Mouse (Mus musculus): ENCODE results near the gene Grb14.

Gene Grb14

DNA sequence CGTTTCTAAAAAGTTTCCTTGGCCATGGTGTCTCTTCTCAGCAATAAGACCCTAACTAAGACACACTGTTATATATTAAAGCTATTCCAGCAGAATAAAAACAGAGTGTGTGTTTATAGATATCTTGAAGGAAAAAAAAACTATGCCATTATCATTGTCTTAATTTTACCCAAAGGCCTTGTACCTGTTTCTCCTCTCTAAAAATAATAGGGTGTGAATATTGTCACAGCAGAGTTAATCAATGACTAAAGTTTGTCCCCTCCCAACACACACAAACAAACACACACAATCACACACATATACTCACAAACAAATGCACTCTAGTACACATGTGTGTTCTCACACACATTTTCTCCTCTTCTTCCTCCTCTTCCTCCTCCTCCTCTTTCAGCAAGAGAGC, at the start of gene Grb14:
TSS of gene Grb14 (minus strand) at position 101 of the 400 bp plus-strand sequence.
- no peak for DNase-seq (ENCODE audit: low spot score)

DNA sequence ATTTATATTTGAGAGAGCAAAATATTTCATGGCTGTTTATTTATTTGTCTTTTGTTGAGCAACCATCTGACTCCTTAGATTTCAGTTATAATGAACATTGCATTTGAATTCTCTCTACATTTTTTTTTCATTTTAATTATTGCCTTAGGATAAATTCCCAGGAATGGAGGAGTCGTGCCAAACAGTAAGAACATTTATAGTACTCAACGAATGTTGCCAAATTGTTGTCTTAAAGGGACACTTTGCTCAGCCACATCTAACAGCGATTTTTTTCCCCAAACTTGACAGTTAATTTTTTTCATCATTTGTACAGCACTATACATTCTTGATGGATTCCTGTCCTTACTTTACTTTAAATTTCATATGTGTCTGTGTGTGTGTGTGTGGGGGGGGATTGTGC, 47.4 kb upstream of the Grb14 start:
- no peak for DNase-seq (ENCODE audit: low spot score)

DNA sequence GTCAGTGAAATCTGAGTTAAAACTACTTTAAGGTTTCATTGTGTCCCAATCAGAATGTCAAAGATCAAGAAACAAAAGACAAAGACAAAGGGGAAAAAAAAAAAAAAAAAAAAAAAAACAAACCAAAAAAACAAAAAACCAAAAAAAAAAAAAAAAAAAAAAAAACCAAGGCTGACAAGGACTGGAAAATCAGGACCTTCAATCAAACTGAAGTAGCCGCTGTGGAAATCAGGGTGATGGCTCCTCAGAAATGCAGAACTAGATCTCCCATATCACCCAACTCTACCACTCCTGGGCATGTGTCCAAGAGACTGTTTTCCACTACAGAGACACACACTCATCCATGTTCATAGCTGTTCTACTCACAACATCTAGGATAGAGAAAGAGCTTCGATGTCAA, 29.0 kb upstream of the Grb14 start:
- DNase-seq (ENCODE audit: low spot score), result no peak

DNA sequence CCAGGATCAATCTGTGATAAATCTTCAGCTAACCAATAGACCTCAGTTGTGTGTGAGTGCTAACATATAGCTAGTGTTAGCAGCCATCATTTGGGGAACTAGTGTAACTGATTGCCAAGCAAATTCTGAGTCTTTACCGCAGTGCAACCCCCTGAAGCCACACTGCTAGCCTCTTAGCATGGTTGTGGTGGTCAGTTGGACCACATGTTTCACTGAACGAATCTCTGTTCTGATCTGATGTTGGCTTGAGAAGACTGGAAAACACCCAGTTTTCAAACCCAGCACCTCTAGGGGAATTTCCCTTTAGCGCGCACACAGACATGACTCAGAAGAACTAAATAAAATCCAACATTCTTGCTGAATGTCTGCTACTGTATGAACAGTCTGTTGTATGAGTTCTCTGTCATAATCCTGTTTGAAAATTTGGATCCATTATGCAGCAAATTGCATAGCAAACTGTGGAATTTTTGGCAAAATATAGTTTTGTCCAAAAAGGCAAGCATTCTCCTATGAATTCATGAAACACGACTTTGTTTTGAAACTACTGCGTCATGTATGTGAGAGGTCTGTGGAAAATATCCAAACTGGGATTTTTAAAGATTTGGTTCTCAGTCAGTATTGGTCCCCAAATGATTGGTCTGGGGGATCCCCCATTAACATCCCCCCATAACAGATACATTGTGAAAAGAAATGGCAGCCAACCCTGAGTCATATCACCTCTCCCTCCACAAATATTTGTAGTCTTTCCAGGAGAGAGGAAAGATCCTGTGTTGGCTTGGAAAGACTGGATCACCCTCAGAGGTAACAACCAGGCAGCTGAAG, 27.6 kb upstream of the Grb14 start:
- DNase-seq (ENCODE audit: low spot score), result no peak

DNA sequence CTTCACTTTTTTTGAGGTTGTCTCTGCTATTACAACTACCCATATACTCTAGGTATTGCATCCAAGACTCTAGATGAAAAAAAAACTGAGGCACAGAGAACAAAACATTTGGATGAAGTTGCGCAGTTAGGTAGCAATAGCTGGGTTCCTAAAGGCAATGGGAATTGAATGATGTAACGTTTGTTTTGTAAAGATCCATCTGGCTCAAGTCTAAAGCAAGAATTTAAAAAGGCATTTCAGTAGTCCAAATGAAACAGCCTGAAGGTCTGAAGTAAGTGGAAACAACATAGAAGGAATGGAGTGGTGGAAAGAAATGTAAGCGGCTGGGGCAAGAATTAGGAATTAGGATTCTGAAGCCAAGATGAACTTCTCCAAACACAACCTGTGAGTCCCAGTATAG, 26.0 kb upstream of the Grb14 start:
- DNase-seq (ENCODE audit: low spot score), result no peak

DNA sequence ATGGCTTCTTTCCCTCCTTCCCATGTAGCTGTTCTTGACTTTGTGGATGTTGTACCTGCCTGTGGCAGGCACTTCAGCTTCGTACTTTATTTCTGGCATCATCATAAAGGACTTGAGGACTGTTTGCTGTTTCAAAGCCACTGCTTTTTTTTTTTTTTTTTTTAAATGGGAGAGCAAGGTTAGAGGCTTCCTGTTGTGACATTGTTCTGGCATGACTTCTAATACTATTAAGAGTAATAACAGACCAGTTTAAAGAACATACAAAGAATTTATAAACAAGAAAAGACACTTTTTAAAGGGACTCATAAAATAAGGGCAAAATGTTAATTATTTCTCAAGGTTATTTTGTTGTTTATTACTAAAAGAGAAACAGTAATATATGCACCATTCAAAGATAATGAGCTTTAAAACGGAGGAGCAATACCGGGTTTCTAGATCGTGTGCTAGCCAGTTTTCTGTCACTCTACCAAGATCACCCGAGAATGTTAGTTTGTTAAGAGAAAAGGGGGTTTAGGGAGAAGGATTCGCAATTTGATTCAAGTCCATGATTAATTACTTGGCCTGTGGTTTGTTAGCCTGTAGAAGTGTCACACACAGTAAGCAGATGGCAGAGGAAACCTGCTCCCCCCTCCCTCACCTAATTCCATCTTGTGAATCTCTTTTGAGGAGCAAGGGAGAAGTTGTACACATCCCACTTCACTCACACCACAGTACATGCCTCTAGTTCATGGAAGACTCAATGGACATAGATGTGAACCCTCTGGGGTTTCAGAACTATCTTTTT, 23.6 kb upstream of the Grb14 start:
- DNase-seq (ENCODE audit: low spot score), result no peak

DNA sequence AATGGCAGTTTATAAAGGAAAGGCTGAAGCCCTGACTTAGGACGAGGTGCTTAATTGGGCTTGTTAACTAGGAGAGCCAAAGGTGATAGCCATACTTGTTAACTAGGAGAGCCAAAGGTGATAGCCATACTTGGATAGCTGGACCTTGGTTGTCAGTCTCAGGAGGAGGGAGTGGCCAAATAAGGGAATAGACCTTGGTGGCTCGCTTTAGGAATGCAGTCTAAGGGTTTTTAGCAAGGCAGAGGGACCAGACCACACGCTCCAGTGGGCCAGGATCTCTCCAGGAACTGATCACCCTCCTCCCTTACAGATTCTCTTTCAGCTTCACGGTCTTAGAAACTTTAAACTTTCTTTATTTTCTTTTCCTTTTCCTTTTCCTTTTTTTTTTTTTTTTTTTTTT, 13.4 kb upstream of the Grb14 start:
- DNase-seq (ENCODE audit: low spot score), result no peak

DNA sequence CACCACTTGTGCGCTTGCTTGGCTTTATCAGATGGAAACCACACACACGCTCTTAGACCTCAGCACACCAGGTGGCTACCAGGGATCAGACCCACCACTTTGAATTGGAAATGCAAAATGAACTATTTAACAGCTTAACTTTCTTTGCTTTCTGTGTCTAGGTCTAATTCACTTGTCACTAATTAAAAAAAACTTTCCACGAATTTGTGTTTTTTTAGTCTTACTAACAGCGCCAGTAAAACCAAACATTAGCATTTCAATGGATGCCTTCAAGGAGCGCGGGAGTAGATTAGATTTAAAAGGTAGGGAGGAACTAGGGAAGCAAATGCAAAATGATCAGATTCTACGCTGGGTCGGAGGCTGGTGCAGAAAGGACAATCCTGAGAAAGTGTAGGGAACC, 12.8 kb upstream of the Grb14 start:
- DNase-seq (ENCODE audit: low spot score), result no peak

DNA sequence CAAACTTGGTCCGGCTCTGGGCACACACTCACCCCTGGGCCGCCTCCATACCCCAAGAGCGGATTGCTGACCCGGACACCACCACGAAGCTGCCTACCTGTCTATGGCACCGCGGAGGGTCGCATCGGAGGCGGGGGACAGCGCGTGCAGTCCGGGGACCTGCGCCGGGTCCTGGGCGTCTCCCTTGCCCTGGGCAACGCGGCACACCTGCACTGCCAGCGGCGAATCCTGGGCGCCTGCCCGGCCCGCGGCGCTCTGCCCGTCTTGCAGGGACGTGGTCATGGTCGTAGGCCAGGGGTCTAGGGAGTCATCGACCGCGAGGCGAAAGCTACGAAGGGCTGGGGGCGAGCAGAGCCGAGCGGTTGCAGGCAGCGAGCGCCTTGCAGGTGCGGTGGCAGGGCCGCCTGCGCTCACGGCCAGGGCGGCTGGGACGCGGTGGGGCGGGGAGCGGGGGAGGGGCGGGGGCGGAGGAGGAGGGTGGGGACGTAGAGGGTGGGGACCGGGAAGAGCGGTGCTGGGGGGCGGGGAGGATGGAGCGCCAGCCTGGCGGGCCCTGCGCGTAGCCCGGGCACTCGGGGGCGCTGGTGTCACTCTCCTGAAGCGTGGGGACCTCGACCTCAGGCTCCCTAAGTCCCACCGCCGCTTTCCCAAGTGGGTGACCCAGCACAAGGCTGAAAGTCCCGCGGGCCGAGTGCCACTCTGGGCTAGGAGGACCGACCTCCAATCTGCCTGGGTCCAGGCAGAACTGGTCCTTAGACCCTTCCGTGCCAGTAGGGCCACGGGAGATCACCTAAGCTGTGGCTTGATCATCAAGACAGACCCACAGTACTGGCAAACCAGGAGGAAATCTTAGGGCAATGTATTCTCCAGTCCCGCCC, 2.2 kb downstream of the Grb14 start:
- peak; percentile 77 for DNase-seq (ENCODE audit: low spot score)

DNA sequence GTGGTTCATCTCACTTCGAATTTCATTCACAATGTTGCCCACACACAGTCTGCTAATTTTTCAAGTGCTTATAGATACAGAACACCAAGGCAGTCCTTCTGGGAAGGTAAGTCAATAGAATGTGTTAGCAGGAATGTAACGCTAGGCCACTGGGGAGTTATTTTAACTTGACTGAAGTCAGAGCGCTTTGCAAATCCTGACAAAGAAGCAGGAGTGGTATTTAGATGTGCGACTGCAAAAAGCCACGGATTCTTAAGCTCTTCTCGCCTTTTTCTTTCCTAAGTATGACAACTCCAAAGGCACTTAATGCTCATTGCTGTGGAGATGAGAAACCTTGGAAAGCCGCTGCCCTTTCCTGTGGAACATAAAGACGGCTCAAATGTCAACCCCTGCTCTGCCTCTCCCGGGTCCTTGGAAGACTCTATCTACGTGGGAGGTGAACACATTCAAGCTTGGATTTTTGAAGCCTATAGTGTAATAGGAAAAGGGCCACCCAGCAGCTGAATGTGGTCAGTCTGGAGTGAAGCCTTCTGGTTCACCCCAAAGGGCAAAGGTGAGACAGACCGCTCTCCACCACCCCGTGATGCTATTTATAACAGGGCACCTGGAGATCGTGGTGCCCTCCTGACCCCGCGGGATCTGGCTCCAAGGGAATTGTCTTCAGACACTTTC, 3.0 kb downstream of the Grb14 start:
- peak; percentile 22 for DNase-seq (ENCODE audit: low spot score)

DNA sequence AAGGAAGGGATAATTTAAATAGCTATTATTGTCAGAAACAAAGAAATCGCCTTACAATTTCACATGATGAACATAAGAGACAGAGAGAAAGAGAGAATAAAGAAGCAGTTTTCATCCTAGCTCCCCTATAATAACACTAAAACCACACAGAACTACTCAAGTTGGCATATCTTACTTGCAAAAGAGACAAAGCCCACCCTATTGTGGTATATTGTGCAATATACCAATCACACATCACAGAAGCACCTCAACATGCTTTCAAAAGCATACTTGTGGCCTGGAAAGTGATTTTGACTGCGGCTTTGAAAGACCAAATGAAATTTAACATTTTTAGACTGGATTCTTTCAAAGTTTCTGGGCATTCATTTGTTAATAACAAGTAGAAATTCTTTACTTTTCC, 7.4 kb downstream of the Grb14 start:
- DNase-seq (ENCODE audit: low spot score), result no peak

DNA sequence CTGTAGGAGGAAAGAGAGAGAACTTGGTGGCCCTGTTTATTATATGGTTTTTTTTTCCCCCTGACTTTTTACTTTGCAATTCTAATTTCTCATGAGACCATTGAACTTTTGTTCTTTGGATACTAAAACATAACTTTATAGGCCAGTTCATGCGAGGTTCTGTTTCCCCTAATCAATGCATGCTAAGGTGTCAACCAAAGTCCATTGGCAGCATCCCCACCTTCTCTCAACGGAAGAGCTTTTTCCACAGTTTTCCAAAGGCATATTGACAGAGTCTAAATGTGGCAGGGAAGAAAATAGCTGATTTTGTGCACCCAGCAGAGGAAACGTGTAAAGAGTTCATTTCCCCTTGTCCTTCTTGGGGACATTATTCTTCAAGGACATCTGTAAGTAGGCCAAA, 10.2 kb downstream of the Grb14 start:
- DNase-seq (ENCODE audit: low spot score), result no peak

DNA sequence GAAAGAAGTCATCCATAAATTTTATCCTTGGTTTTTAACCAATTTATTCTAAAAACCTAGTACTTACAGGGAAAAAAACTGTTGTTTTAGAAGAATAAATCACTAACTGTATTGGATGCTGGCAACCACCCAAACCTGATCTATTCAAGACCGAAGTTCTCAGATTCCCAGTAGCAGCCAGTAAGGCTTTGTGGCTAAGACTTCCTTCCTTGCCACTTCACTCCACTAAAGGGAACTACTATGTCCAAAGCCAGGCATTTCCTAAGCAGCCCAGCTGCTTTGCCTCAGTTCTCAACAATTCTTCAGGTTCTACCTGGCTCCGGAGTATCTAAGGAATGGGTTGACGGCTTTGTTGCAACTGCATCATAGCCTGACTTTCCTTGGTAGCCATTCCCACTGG, 14.7 kb downstream of the Grb14 start:
- DNase-seq (ENCODE audit: low spot score), result no peak

DNA sequence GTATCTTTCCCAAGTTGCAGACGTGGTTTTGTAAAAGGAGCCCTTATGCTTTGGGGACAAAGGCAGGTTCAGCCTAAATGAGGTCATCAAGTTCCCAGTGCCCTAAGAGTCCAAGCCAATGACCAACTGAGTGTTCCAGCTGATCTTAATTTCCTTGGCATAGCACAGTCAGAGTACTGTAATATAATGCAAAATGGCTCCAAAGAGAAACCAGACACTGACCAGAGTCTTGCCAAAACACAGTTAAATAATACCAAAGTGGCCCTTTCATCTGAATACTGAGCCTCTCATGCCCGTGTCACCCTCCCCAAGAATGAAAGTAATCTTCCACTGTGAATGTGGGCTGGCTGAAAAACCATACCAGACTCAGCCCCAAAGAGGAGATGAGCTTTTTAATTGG, 17.4 kb downstream of the Grb14 start:
- DNase-seq (ENCODE audit: low spot score), result peak; percentile 53

DNA sequence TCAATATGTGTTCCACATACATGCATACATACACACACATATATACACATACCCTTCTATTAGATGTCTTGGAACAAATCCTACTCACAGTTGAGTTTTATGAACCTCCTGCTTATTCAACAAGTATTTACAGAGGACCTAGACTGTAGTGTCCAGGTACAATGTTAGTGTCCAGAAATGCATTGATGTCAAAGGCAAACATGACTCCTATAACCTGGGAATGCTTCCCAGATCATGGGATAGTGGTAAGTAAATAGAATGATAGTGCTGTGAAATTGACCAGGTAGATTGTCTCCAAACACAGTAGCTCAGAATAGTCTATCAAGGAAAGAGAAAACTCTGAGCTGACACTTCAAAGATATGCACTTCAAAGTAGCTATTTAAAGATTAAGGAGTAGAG, 19.7 kb downstream of the Grb14 start:
- DNase-seq (ENCODE audit: low spot score), result no peak

DNA sequence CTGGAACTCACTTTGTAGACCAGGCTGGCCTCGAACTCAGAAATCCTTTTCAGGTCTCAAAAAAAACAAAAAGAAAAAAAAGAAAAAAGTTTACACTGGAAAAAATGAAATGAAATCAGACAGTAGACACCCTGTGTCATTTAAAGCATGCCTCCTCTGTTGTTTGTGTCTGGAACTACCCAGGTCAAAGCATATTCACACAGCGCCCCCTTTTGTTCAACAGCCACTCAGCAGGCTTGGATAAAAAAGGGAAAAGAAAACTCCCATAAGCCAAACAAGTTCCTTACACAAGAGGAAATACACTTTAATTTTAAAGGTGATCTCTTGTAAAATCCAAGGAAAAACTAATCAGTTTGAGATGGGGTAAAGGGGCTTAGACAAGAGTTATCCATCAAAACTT, 21.4 kb downstream of the Grb14 start:
- peak; percentile 30 for DNase-seq (ENCODE audit: low spot score)

DNA sequence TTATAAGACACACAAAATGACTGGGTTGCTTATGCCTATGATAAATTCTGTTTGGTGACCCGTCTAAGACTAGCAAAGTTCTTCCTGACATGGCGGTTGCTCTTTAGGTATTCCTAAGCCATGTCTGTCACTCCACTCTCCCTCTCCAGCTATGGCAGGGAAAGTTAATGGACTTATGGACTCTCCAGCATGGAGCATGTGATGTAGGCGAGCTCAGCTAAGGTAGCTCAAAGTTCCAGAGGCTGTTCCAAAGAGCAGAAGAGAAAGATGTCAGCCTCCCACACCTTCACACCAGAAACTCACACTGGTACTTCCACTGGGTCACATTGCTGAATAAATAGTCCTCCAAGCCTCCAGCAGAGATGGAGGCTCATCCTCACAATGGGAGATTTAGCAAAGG, 22.2 kb downstream of the Grb14 start:
- no peak for DNase-seq (ENCODE audit: low spot score)

DNA sequence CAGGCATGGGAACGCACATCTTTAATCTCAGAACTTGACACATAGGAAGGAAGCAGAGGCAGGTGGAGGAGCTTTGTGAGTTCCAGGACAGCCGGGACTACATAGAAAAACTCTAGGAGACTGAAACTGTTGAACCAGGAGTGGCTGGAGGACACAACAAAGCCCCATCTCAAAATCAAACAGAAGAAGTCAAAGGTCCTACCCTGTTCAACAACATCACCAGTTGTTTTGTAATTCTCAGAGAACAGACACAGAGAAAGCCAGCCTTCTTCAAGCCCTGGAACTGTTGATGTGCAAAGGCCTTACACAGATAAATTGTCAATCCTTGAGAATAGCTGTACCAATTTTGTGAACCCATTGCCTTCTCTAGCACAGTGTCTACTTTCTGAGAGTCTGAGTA, 29.7 kb downstream of the Grb14 start:
- DNase-seq (ENCODE audit: low spot score), result no peak

DNA sequence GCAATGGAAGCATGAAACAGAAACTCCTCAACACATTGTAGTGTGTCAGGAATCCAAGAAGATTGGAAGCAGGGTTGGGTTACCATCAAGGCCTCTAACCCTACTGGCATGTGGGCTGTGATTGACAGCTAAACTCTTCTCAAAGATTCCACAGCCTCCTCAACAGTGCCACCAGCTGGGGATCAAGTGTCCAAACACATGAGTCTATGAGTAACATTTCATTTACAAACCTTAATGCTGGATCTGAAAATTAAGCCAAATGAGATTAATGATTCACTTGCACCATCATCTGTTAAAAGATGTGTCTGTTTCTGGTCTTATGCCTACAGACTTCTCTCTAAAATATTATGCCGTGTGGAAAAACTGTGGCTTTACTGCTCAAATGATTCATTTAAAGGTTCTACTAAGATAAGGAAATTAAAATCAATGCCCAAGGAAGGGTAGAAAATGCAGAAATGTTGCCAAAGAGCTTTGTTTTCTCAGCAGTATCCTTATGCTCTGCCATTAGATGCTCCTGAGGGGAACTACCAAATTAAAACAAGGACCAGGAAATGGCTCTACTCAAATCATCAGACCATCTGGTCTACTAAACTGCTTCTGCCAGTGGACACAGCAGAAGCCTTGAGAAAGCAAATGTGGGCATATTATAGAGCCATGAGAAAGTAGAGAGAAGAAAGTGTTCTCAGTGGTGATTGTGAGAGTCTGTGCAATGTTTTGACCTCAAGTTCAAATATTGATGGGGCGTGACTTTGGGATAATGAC, 35.2 kb downstream of the Grb14 start:
- DNase-seq (ENCODE audit: low spot score), result peak; percentile 56

DNA sequence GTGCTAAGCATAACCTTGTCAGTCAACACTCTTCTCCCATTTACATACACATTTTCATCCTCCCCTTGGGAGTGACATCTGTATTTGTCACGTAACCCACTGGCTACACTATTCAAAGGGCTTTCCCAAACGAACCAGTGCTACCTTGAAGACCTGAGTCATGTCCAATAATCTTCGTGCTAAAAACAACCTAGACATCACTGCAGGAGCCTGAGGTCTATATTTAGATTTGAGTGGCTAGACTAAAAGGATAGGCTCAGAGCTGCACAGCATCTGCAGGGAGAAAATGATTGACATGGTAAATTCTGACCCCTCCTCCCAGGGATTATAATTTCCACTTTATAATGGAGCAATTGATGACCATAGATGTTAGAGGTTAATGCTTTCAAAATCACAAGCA, 37.0 kb downstream of the Grb14 start:
- no peak for DNase-seq (ENCODE audit: low spot score)

DNA sequence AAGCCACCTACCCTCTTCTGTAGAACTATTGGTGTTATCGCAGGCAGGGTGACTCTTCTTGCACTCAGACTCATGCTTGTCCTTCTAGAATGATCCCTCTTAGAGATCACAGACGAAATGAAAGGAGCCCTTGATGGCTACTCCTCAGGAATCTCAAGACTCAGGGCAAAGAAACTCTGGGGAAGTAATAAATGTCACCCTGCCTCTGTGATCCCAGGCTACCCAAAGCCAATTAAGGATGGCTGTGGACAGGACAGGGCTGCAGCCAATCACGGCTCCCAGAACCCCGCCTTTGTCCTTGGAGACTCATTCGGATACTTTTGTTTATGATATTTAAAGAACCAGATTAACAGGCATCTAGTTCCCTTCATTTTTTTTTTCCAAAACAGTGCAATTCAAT, 49.2 kb downstream of the Grb14 start:
- no peak for DNase-seq (ENCODE audit: low spot score)

All from MN1 (cell line).